Mouse (Mus musculus) ES-Bruce4 (cell line): ENCODE data around the gene Il12rb1. TPM values are rescaled to one million over a fixed set of nuclear protein-coding genes. Genes with fewer than 3 reads are reported as not detected.

Experiments used
- H3K27ac ChIP-seq: 2 replicates; pipeline ENCODE4 v1.5.1; 2012; ENCODE audit warnings: low read length, inconsistent platforms; ENCODE audit not compliant: insufficient read depth
- H3K27me3 ChIP-seq: 2 replicates; pipeline ENCODE4 v1.6.1; 2012; ENCODE audit warnings: mild to moderate bottlenecking, low read length, inconsistent platforms; ENCODE audit not compliant: control insufficient read depth, poor library complexity, insufficient read depth, severe bottlenecking
- H3K36me3 ChIP-seq: 2 replicates; pipeline ENCODE4 v1.6.1; 2012; ENCODE audit warnings: inconsistent platforms, mild to moderate bottlenecking, low read length, moderate library complexity; ENCODE audit not compliant: control insufficient read depth, poor library complexity, insufficient read depth, severe bottlenecking
- H3K4me1 ChIP-seq: one replicate; pipeline ENCODE4 v1.8.1; 2011; ENCODE audit warnings: low read length; ENCODE audit not compliant: control insufficient read depth, insufficient read depth
- H3K4me3 ChIP-seq: 2 replicates; pipeline ENCODE4 v1.5.1; 2011; ENCODE audit warnings: low read depth, mild to moderate bottlenecking, low read length
- H3K9ac ChIP-seq: 2 replicates; pipeline ENCODE4 v1.6.1; 2012; ENCODE audit warnings: low read depth, mild to moderate bottlenecking, inconsistent platforms; ENCODE audit not compliant: poor library complexity, severe bottlenecking
- H3K9me3 ChIP-seq: replicated peaks from 2 replicates; pipeline ENCODE4 v1.6.1; 2012; ENCODE audit warnings: mild to moderate bottlenecking, low read length, inconsistent platforms; ENCODE audit not compliant: control insufficient read depth, poor library complexity, insufficient read depth, severe bottlenecking
- CTCF ChIP-seq: IDR thresholded peaks from one replicate; pipeline ENCODE4 v1.8.1; 2011; ENCODE audit warnings: low read depth, low read length
- EP300 ChIP-seq: IDR thresholded peaks from 2 replicates; pipeline ENCODE4 v1.6.1; 2011; ENCODE audit warnings: low read depth, low read length; ENCODE audit not compliant: insufficient read depth
- POLR2A ChIP-seq: IDR thresholded peaks from one replicate; pipeline ENCODE4 v1.8.1; 2011; ENCODE audit warnings: low read length; ENCODE audit not compliant: insufficient read depth
- polyA plus RNA-seq: library from polyadenylated mRNA; stranded (reverse); fragments of >200 nt; gene quantifications from 2 replicates; pipeline ENCODE4 v1.2.4, GENCODE M21; 2011; ENCODE audit warnings: low read depth; ENCODE audit not compliant: missing spikeins, insufficient read depth, insufficient read length

Gene Il12rb1
- polyA plus RNA-seq, 1 experiment, result 2.0 TPM

DNA sequence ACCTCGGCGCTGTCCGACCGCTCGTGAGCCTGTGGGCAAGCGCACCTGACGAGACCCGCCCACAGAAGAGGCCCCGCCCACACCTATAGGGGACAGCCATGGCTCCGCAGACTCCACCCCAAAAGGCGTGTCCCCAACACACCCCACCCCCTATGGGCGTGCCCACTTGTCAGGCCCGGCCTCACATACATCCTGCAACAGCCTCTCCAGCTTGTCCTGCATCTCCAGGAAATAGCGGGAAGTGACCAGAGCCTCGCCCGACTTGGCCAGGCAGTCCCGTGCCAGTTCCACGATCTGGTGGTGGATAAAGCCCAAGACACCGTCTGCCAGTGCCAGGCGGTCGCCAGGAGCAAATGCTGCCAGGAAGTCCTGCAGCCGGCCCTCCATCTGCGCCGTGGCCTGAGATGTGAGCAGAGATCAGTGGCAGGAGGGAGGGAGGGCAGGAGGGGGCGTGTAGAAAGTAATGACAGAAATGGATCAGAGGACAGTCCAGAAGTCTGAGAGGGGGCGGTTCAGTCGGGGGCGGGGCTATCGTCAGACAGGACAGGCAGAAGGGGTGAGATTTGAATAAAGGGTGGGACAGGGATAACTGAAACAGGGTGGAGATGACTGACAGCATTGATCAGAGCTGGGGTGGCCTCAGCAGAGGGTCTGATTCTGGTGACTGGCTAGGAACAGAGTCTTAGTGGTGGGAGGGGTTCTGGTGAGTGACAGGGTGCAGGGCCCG lies 20.1 kb upstream of the Il12rb1 start:
- Histone ChIP-seq H3K4me1 (no peaks in the 10 kb centered on the region), H3K36me3 (no peaks in the 10 kb centered on the region), H3K9me3 (no peaks in the 10 kb centered on the region), H3K27me3 (no peaks in the 10 kb centered on the region), H3K27ac (no peak overlapping the region), H3K9ac (no peak overlapping the region), H3K4me3 (peak overlapping the region; percentile 2; the same call in 1 of the 2 replicates)
- TF ChIP-seq POLR2A (no peak), EP300 (no peak), CTCF (no peak)

DNA sequence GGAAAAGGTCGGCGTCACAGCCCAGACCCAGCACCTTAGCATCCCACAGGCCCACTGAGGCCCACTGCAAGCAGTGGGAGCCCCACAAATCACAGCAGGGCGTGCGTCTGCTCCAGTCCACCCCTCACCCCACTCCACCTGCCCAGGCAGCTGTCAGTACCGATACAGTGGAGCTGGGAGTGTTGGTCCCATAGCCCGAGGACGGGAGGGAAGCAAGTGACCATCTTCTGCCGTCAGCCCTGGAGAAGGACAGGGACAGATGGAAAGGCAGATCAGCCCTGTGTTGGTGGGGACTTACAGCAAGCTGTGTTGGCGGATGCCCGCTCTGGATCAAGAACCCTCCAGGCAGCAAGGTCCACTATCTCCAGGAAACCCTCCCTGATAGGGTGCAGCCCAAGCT lies 19.2 kb upstream of the Il12rb1 start:
- Histone ChIP-seq H3K9me3 (no peaks in the 10 kb centered on the region), H3K36me3 (no peaks in the 10 kb centered on the region), H3K27me3 (no peaks in the 10 kb centered on the region), H3K4me3 (no peak overlapping the region), H3K9ac (no peak overlapping the region), H3K4me1 (no peaks in the 10 kb centered on the region), H3K27ac (no peak overlapping the region)
- no peak for TF ChIP-seq CTCF
- no peak for TF ChIP-seq EP300
- TF ChIP-seq POLR2A, result no peak

- Histone ChIP-seq H3K36me3 (no peaks in the 10 kb centered on the region), H3K4me3 (no peak overlapping the region), H3K27me3 (no peaks in the 10 kb centered on the region), H3K4me1 (no peaks in the 10 kb centered on the region), H3K27ac (no peak overlapping the region), H3K9ac (no peak overlapping the region), H3K9me3 (no peaks in the 10 kb centered on the region)
- no peak for TF ChIP-seq EP300
These were observed 17.4 kb upstream of the Il12rb1 start for GRCm38 (mm10) chr8:70790846-70791245.

GRCm38 (mm10) chr8:70791294-70791701 lies 17.0 kb upstream of the Il12rb1 start:
- no peaks in the 10 kb centered on the region for H3K4me1 ChIP-seq
- no peaks in the 10 kb centered on the region for H3K9me3 ChIP-seq
- no peak overlapping the region for H3K27ac ChIP-seq
- H3K4me3 ChIP-seq, result no peak overlapping the region
- no peak overlapping the region for H3K9ac ChIP-seq
- no peak for TF ChIP-seq EP300
- TF ChIP-seq CTCF, result no peak
- TF ChIP-seq POLR2A, result no peak
- no peaks in the 10 kb centered on the region for H3K27me3 ChIP-seq
- no peaks in the 10 kb centered on the region for H3K36me3 ChIP-seq

DNA sequence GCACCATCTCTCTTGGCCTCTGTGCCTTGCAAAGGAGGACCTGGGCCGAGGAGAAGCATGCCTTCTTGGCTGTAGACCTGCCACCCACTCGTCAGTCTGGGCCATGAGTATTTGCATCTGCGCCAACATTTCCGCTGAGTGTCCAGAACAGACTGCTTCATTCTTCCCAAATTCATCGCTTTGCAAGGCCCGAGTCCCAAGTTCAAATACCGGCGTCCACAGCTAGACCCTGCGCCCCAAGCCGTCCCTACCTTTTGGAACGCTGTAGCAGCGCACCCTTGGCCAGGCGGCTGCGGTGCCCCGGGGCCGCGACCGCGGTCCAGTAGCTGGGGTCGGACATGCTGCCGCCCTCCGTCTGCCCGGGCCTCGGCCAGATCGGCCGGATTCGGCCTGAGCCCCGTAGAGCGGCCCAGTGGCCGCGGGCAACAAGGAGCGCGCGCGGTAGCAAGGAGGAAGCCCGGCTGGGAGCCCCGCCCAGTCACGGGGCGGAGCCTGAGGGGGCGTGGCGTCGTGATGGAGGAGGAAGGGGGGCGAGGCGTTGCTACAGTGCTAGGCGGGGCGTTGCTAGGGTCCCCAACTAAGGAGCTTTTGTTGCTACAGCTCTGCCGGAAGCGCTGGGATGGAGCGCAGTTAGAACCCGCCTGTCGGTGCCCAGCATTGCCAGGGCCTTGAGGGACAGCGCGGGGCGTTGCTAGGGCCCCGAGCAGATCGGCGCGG lies 16.1 kb upstream of the Il12rb1 start:
- no peaks in the 10 kb centered on the region for H3K27me3 ChIP-seq

GRCm38 (mm10) chr8:70792700-70793099 lies 15.5 kb upstream of the Il12rb1 start:
- H3K36me3 ChIP-seq, result no peaks in the 10 kb centered on the region
- no peak overlapping the region for H3K27ac ChIP-seq
- H3K9ac ChIP-seq, result no peak overlapping the region
- no peaks in the 10 kb centered on the region for H3K4me1 ChIP-seq
- H3K9me3 ChIP-seq, result no peaks in the 10 kb centered on the region
- no peak for TF ChIP-seq POLR2A
- no peak for TF ChIP-seq EP300
- no peak for TF ChIP-seq CTCF
- peak overlapping the region; percentile 67 for H3K4me3 ChIP-seq
- H3K27me3 ChIP-seq, result no peaks in the 10 kb centered on the region

More for the DNA sequence above, 16.1 kb upstream of the Il12rb1 start:
- Histone ChIP-seq H3K27ac (no peak overlapping the region), H3K9ac (peak overlapping the region; percentile 74), H3K4me1 (no peaks in the 10 kb centered on the region), H3K4me3 (peak overlapping the region; percentile 67), H3K36me3 (no peaks in the 10 kb centered on the region), H3K9me3 (no peaks in the 10 kb centered on the region)
- TF ChIP-seq POLR2A (no peak), CTCF (no peak)
